Mouse (Mus musculus) CH12.LX (cell line): ENCODE measurements around the gene Ak4. TPM values are rescaled to one million over a fixed set of nuclear protein-coding genes. Genes with fewer than 3 reads are reported as not detected.

ENCODE experiments used
- DNase-seq: peaks from one replicate; pipeline ENCODE4 v3.0.0-alpha.2; 2013; ENCODE audit errors: extremely low read depth
- H3K27ac ChIP-seq: 2 replicates; pipeline ENCODE4 v1.5.1; 2012; ENCODE audit warnings: low read depth, mild to moderate bottlenecking, control low read depth, moderate library complexity; ENCODE audit not compliant: insufficient read depth
- H3K27me3 ChIP-seq: replicated peaks from 2 replicates; pipeline ENCODE3; 2012; ENCODE audit warnings: inconsistent platforms
- H3K36me3 ChIP-seq, 2 experiments: replicated peaks in 1 of 2; 2 replicates each; pipeline versions ENCODE3 to v1.6.1; 2012; ENCODE audit warnings: inconsistent platforms in 1 of 2, low read length in 1 of 2, mild to moderate bottlenecking in 1 of 2, mixed read lengths in 1 of 2, moderate library complexity in 1 of 2; ENCODE audit not compliant: control insufficient read depth in 1 of 2, insufficient read depth in 1 of 2
- H3K4me1 ChIP-seq, 2 experiments: 2 replicates each; pipeline ENCODE4 v1.6.1; 2012; ENCODE audit warnings: inconsistent platforms in 1 of 2, moderate library complexity in 1 of 2; ENCODE audit not compliant: insufficient read depth in 2 of 2, control insufficient read depth in 1 of 2
- H3K4me2 ChIP-seq: 2 replicates; pipeline ENCODE4 v1.6.1; 2012; ENCODE audit warnings: low read depth, mild to moderate bottlenecking, control low read depth; ENCODE audit not compliant: poor library complexity, insufficient read depth, severe bottlenecking
- H3K4me3 ChIP-seq, 3 experiments: fragments of 150-350 bp in 1 of 3; sonication (generic) in 1 of 3; replicated peaks in 1 of 3; 2 replicates each; pipeline versions ENCODE3 to v1.5.1; 2011 to 2012; ENCODE audit warnings: low read depth in 2 of 3, low read length in 2 of 3, mild to moderate bottlenecking in 2 of 3, moderate library complexity in 2 of 3, control low read depth in 1 of 3, improper control_type of control experiment in 1 of 3, inconsistent platforms in 1 of 3, mixed read lengths in 1 of 3; ENCODE audit not compliant: poor library complexity in 1 of 3
- H3K79me2 ChIP-seq: replicated peaks from 2 replicates; pipeline ENCODE4 v1.6.1; 2012; ENCODE audit warnings: mild to moderate bottlenecking, moderate library complexity; ENCODE audit not compliant: control insufficient read depth, poor library complexity, insufficient read depth, severe bottlenecking; ENCODE audit errors: extremely low read depth
- H3K9ac ChIP-seq: 2 replicates; pipeline ENCODE4 v1.6.1; 2012; ENCODE audit warnings: low read depth, mild to moderate bottlenecking, control low read depth, moderate library complexity; ENCODE audit not compliant: insufficient read depth
- H3K9me3 ChIP-seq: replicated peaks from 2 replicates; pipeline ENCODE3; 2012; ENCODE audit warnings: low read length, inconsistent platforms, mixed read lengths
- CHD1 ChIP-seq: IDR thresholded peaks from 2 replicates; pipeline ENCODE4 v1.6.1; 2012; ENCODE audit warnings: low read depth, low read length, improper control_type of control experiment, inconsistent platforms
- E2F4 ChIP-seq: IDR thresholded peaks from 2 replicates; pipeline ENCODE4 v1.6.1; 2011; ENCODE audit warnings: low read depth, low read length, improper control_type of control experiment; ENCODE audit not compliant: insufficient replicate concordance
- ELF1 ChIP-seq: IDR thresholded peaks from 2 replicates; pipeline ENCODE4 v1.6.1; 2014; ENCODE audit warnings: low read depth, mild to moderate bottlenecking, inconsistent platforms, low read length, improper control_type of control experiment
- ETS1 ChIP-seq: conservative IDR thresholded peaks from 2 replicates; pipeline ENCODE4 v1.6.1; 2012; ENCODE audit warnings: low read depth, mild to moderate bottlenecking, inconsistent platforms, low read length, improper control_type of control experiment, moderate library complexity
- MAX ChIP-seq: IDR thresholded peaks from 2 replicates; pipeline ENCODE4 v1.6.1; 2011; ENCODE audit warnings: low read length, improper control_type of control experiment
- MEF2A ChIP-seq: IDR thresholded peaks from 2 replicates; pipeline ENCODE4 v1.6.1; 2014; ENCODE audit warnings: low read depth, mild to moderate bottlenecking, inconsistent platforms, low read length, improper control_type of control experiment, borderline replicate concordance
- MXI1 ChIP-seq: IDR thresholded peaks from 2 replicates; pipeline ENCODE4 v1.6.1; 2011; ENCODE audit warnings: mild to moderate bottlenecking, low read depth, low read length, improper control_type of control experiment
- MYC ChIP-seq: IDR thresholded peaks from 2 replicates; pipeline ENCODE4 v1.6.1; 2011; ENCODE audit warnings: low read depth, mild to moderate bottlenecking, improper control_type of control experiment, low read length
- NRF1 ChIP-seq: IDR thresholded peaks from 2 replicates; pipeline ENCODE4 v1.6.1; 2014; ENCODE audit warnings: low read depth, mild to moderate bottlenecking, inconsistent platforms, low read length, improper control_type of control experiment, moderate library complexity
- POLR2A ChIP-seq: IDR thresholded peaks from 2 replicates; pipeline ENCODE4 v1.6.1; 2011; ENCODE audit warnings: low read depth, mild to moderate bottlenecking, improper control_type of control experiment, low read length
- RCOR1 ChIP-seq: conservative IDR thresholded peaks from 2 replicates; pipeline ENCODE4 v1.6.1; 2012; ENCODE audit warnings: low read depth, mild to moderate bottlenecking, inconsistent platforms, low read length, improper control_type of control experiment
- SIN3A ChIP-seq: IDR thresholded peaks from 2 replicates; pipeline ENCODE4 v1.6.1; 2012; ENCODE audit warnings: low read length, improper control_type of control experiment, inconsistent platforms
- TCF12 ChIP-seq: IDR thresholded peaks from 2 replicates; pipeline ENCODE4 v1.6.1; 2014; ENCODE audit warnings: low read depth, mild to moderate bottlenecking, inconsistent platforms, low read length, improper control_type of control experiment
- dilution Hi-C: fragments of 300-500 bp; cut with MboI; formaldehyde crosslinking; loops from 2 replicates; pipeline ENCODE4 v1.14.3; 2020; ENCODE audit warnings: low sequenced_read_pairs; ENCODE audit not compliant: extremely low pct_unique_long_range_greater_than_20kb, extremely low pct_ligation_motif_present
- in situ Hi-C: fragments of 300-500 bp; cut with MboI; formaldehyde crosslinking; loops from 3 replicates; pipeline ENCODE4 v1.14.3; 2019; ENCODE audit warnings: low sequenced_read_pairs, low pct_ligation_motif_present, low pct_unique_long_range_greater_than_20kb, mixed read lengths
- polyA plus RNA-seq: library from polyadenylated mRNA; unstranded; fragments of >175 nt; gene quantifications from 2 replicates; pipeline ENCODE4 v1.2.1, GENCODE M21; 2012; ENCODE audit warnings: low read depth; ENCODE audit not compliant: insufficient read length
- total RNA-seq, 2 experiments: library from RNA; depleted of rRNA; stranded (reverse); fragments of 300-350 nt in 1 of 2; fragments of >200 nt in 1 of 2; gene quantifications; 2 replicates each; pipeline ENCODE4 v1.2.3; 2012 to 2014

Ak4 gene
- total and polyA plus RNA-seq, 3 experiments = 11.8 to 49.4 (median 23.0) TPM

GRCm38 (mm10) chr4:101508851-101509577, 89.9 kb downstream of the Ak4 start:
- Histone ChIP-seq H3K4me3 (no peak overlapping the region), H3K27ac (no peak overlapping the region)

GRCm38 (mm10) chr4:101510111-101510903, 91.2 kb downstream of the Ak4 start:
- no peak for DNase-seq
- H3K4me3 ChIP-seq = no peak overlapping the region
- no peak overlapping the region for H3K4me2 ChIP-seq
- H3K36me3 ChIP-seq = no peaks in the 10 kb centered on the region
- no peaks in the 10 kb centered on the region for H3K9me3 ChIP-seq
- in situ Hi-C loops = no loop called here
- no peak for TF ChIP-seq TCF12
- no peak for TF ChIP-seq CHD1
- TF ChIP-seq MEF2A = no peak
- TF ChIP-seq NRF1 = no peak
- no peak for TF ChIP-seq POLR2A
- no peak for TF ChIP-seq ETS1
- TF ChIP-seq RCOR1 = no peak
- TF ChIP-seq MXI1 = no peak
- no peak for TF ChIP-seq E2F4
- TF ChIP-seq ELF1 = no peak
- H3K9ac ChIP-seq = no peak overlapping the region
- no peaks in the 10 kb centered on the region for H3K79me2 ChIP-seq
- dilution Hi-C loops = no loop called here
- no peaks in the 10 kb centered on the region for H3K4me1 ChIP-seq
- no peaks in the 10 kb centered on the region for H3K27me3 ChIP-seq
- no peak overlapping the region for H3K27ac ChIP-seq

More at GRCm38 (mm10) chr4:101508851-101509577, 89.9 kb downstream of the Ak4 start:
- Histone ChIP-seq H3K9ac (no peak overlapping the region), H3K4me2 (no peak overlapping the region), H3K79me2 (no peaks in the 10 kb centered on the region), H3K4me1 (no peaks in the 10 kb centered on the region), H3K9me3 (no peaks in the 10 kb centered on the region), H3K36me3 (no peaks in the 10 kb centered on the region), H3K27me3 (no peaks in the 10 kb centered on the region)
- dilution Hi-C loops (no loop called here), in situ Hi-C loops (no loop called here)
- TF ChIP-seq MXI1 (no peak), SIN3A (no peak), POLR2A (no peak), MYC (no peak), MAX (no peak)
- no peak for DNase-seq
